Mouse (Mus musculus): ENCODE data around the gene Dnajc4. TPM values are rescaled to one million over a fixed set of nuclear protein-coding genes. Genes with fewer than 3 reads are reported as not detected.

Gene Dnajc4
- polyA plus RNA-seq, 1 experiment from 2014 or later = 16.1 TPM

Other genes starting within 250 kb of the Dnajc4 start
- 5.9 TPM in 2 replicates for gene Rps6ka4, start 151.9 kb downstream of the Dnajc4 start, polyA plus RNA-seq (2014; fragmentation: Nextera tagmentation; extraction: Ambion mirVana)
- gene Ccdc88b, start 134.4 kb downstream of the Dnajc4 start, polyA plus RNA-seq (2014; fragmentation: Nextera tagmentation; extraction: Ambion mirVana) = 0.39 and 0.88 TPM in 2 replicates
- gene Trmt112, start 82.9 kb downstream of the Dnajc4 start, polyA plus RNA-seq (2014; fragmentation: Nextera tagmentation; extraction: Ambion mirVana) = 159 and 166 TPM in 2 replicates
- gene Prdx5, start 82.5 kb downstream of the Dnajc4 start, polyA plus RNA-seq (2014; fragmentation: Nextera tagmentation; extraction: Ambion mirVana) = 110 and 128 TPM in 2 replicates
- gene Esrra, start 70.8 kb downstream of the Dnajc4 start, polyA plus RNA-seq (2014; fragmentation: Nextera tagmentation; extraction: Ambion mirVana) = 2.7 and 3.3 TPM in 2 replicates
- gene Catsperz, start 67.2 kb downstream of the Dnajc4 start, polyA plus RNA-seq (2014; fragmentation: Nextera tagmentation; extraction: Ambion mirVana) = 1.0 and 1.9 TPM in 2 replicates
- 0.26 and 0.32 TPM in 2 replicates for gene Kcnk4, start 58.1 kb downstream of the Dnajc4 start, polyA plus RNA-seq (2014; fragmentation: Nextera tagmentation; extraction: Ambion mirVana)
- 57.4 and 60.7 TPM in 2 replicates for gene Bad, start 50.7 kb downstream of the Dnajc4 start, polyA plus RNA-seq (2014; fragmentation: Nextera tagmentation; extraction: Ambion mirVana)
- gene Gpr137, start 50.1 kb downstream of the Dnajc4 start, polyA plus RNA-seq (2014; fragmentation: Nextera tagmentation; extraction: Ambion mirVana) = 18.1 and 21.9 TPM in 2 replicates
- 247 and 268 TPM in 2 replicates for gene Ppp1r14b, start 17.6 kb downstream of the Dnajc4 start, polyA plus RNA-seq (2014; fragmentation: Nextera tagmentation; extraction: Ambion mirVana)
- 22.6 and 26.8 TPM in 2 replicates for gene Plcb3, start 16.1 kb downstream of the Dnajc4 start, polyA plus RNA-seq (2014; fragmentation: Nextera tagmentation; extraction: Ambion mirVana)
- gene Fkbp2, start 12.1 kb downstream of the Dnajc4 start, polyA plus RNA-seq (2014; fragmentation: Nextera tagmentation; extraction: Ambion mirVana) = 65.1 and 65.2 TPM in 2 replicates
- gene Vegfb, start 4.9 kb downstream of the Dnajc4 start, polyA plus RNA-seq (2014; fragmentation: Nextera tagmentation; extraction: Ambion mirVana) = 26.7 and 30.5 TPM in 2 replicates
- 19.5 and 19.6 TPM in 2 replicates for gene Nudt22, start 3.5 kb upstream of the Dnajc4 start, polyA plus RNA-seq (2014; fragmentation: Nextera tagmentation; extraction: Ambion mirVana)
- gene Trpt1, start 3.6 kb upstream of the Dnajc4 start, polyA plus RNA-seq (2014; fragmentation: Nextera tagmentation; extraction: Ambion mirVana) = 8.0 and 11.7 TPM in 2 replicates
- gene Fermt3, start 26.9 kb upstream of the Dnajc4 start, polyA plus RNA-seq (2014; fragmentation: Nextera tagmentation; extraction: Ambion mirVana) = 6.3 and 6.6 TPM in 2 replicates
- gene Stip1, start 47.4 kb upstream of the Dnajc4 start, polyA plus RNA-seq (2014; fragmentation: Nextera tagmentation; extraction: Ambion mirVana) = 400 and 412 TPM in 2 replicates
- gene Macrod1, start 64.2 kb upstream of the Dnajc4 start, polyA plus RNA-seq (2014; fragmentation: Nextera tagmentation; extraction: Ambion mirVana) = 5.0 and 6.9 TPM in 2 replicates
- gene Flrt1, start 113.2 kb upstream of the Dnajc4 start, polyA plus RNA-seq (2014; fragmentation: Nextera tagmentation; extraction: Ambion mirVana) = 3.0 and 4.4 TPM in 2 replicates
- gene Otub1, start 213.7 kb upstream of the Dnajc4 start, polyA plus RNA-seq (2014; fragmentation: Nextera tagmentation; extraction: Ambion mirVana) = 217 and 252 TPM in 2 replicates
- 741 and 769 TPM in 2 replicates for gene Cox8a, start 225.0 kb upstream of the Dnajc4 start, polyA plus RNA-seq (2014; fragmentation: Nextera tagmentation; extraction: Ambion mirVana)
- gene Naa40, start 248.6 kb upstream of the Dnajc4 start, polyA plus RNA-seq (2014; fragmentation: Nextera tagmentation; extraction: Ambion mirVana) = 82.9 and 88.0 TPM in 2 replicates